Mouse (Mus musculus): ENCODE results near the gene St3gal5. TPM values are rescaled to one million over a fixed set of nuclear protein-coding genes. Genes with fewer than 3 reads are reported as not detected.
"Not testable (repeated sequence)": the region's sequence is repeated elsewhere in the genome, so short reads cannot be mapped to it uniquely, and the experiment has no call there.

Gene St3gal5
- total RNA-seq, 1 experiment from 2014 or later, result 38.3 TPM

DNA sequence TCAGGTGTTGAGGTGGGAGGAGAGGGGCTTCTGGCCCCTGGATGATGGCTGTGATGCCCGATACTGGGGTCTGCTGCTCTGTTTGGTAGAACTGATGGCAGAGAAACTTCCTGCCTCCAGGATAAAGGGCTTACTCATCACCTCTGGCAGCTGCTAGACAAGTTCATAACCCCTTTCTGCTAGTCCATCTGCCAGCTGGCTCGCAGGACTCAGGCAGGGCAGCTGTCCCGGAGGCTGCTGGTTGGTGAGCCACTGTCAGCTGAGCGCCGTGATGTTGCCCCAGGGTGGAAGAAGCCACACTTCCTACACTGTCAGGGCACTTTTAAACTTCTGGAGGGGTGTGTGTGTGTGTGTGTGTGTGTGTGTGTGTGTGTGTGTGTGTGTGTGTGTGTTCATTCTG, 56.6 kb downstream of the St3gal5 start:
- ATAC-seq (replicated peaks; ENCODE audit: insufficient number of reproducible peaks, low FRiP score, low TSS enrichment, poor library complexity, severe bottlenecking), result not testable (repeated sequence)

DNA sequence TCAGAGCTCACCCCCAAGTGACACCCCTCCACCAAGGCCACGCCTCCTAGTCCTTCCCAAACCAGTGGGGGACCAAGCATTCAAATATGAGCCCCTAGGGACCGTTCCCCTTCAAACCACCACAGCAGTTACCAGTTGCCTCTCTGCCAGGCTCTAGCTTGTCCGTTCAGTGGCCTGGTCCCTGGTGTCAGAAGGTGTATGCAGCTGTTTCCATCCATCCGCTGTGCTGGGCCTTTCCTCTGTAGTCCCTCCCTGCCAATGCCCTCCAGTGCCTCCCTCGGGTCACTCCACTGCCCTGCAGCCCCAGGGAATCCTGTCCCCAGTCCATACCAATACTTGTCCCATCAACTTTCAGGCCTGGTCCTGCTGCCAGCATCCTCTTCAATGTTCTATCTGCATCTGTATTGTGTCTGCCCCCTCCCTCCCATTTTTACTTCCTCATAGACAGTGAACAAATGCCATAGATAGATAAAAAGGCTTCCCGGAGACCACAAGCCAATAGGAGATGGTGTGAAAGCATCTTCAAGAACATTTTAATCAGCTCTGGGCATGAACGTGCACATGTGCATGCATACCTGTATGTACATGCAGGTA, 57.6 kb downstream of the St3gal5 start:
- no peak for ATAC-seq (replicated peaks; ENCODE audit: insufficient number of reproducible peaks, low FRiP score, low TSS enrichment, poor library complexity, severe bottlenecking)

DNA sequence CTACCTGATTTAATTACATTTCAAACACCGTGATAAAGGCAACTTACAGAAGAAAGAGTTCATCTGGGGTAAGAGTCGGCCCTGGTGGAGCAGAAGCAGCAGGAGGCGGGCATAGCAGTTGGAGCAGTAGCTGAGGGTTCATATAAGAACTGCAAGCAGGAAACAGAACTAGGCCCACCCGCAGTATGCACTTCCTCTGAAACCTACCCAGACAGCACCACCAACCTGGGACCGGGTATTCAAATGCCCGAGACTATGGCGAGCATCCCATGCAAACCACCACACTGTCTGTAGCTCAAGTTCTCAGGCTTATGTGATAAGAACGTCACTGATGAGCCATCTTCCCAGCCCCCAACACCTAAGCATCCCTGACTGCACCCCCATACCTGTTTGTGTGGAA, 58.3 kb downstream of the St3gal5 start:
- 0 out of 2 replicates have a peak, but pooled peaks have one; percentile 24 for ATAC-seq (replicated peaks; ENCODE audit: insufficient number of reproducible peaks, low FRiP score, low TSS enrichment, poor library complexity, severe bottlenecking)

DNA sequence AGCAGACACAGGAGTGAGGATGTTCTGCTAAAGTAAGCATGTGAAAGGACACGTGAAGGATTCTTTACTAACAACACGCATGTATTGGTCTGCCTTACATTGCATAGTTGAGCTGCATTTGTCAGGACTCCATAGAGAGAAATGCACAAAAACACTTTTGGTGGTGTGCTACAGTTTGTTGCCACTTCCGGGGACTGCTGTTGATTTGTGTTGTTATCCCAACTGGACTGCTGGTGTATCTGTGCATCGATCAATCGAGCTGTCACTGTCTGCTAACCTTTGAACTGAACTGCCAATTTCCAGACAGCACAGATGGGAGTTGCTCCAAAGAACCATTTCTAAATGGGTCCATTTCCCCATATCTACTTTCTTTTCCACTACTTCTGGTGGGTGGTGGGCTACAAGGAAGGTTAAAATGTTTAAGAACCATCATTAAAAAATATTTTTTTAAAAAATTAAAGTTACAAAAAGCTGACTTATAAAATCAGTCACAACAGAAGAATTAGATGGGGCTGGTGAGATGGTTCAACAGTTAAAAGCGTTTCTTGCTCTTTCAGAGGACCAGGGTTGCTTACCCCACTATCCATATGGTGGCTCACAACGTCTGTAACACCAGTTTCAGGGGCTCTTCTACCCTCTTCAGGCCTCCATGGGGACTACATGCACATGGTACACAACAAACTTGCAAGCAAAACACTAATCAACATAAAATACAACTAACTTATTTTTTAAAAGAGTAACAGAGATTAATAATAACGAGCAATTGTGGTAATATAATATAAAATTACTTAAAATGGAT, 61.8 kb downstream of the St3gal5 start:
- no peak for ATAC-seq (replicated peaks; ENCODE audit: insufficient number of reproducible peaks, low FRiP score, low TSS enrichment, poor library complexity, severe bottlenecking)

DNA sequence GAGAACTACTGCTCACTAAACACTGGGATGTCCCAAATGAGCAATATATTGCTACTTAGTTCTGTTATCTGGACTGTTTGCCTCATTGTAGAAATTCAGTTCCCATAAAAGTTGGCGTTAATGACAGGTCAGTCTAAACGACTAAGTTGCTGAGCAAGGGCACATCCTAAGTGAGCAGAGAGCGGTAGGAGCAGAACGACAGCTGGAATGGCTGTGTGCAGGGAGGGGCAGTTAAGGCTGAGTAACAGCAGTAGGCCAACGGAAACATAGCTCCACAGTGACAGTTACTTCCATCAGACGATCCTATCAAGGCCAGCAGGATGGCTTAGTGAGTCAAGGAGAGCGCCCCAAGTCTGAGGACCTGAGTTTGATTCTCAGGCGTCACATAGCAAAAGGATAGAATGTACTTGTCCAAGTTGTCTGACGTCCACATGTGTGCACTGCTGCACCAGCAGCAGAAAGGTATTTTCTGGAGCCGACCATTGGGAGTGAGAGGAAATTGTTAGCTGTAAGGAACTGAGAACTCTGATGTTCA, 62.5 kb downstream of the St3gal5 start:
- no peak for ATAC-seq (replicated peaks; ENCODE audit: insufficient number of reproducible peaks, low FRiP score, low TSS enrichment, poor library complexity, severe bottlenecking)

DNA sequence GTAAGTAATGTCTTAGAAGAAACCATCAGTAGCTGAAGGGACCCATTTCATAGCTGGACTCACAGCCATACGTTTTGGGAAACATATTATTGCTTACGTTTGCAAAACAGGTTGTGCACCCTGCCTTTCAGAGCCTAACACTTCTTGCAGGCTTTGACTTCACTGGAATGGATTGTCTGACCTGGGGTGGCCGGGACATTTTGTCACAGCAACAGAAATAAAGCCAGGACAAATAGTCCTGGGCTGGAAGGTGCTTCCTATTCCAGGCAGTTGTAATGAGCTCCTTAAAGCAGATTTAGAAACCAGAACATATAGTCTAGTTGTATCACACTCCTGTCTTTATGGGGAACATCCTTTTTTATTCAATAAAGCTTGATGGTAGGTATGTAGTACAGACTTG, 63.6 kb downstream of the St3gal5 start:
- no peak for ATAC-seq (replicated peaks; ENCODE audit: insufficient number of reproducible peaks, low FRiP score, low TSS enrichment, poor library complexity, severe bottlenecking)

DNA sequence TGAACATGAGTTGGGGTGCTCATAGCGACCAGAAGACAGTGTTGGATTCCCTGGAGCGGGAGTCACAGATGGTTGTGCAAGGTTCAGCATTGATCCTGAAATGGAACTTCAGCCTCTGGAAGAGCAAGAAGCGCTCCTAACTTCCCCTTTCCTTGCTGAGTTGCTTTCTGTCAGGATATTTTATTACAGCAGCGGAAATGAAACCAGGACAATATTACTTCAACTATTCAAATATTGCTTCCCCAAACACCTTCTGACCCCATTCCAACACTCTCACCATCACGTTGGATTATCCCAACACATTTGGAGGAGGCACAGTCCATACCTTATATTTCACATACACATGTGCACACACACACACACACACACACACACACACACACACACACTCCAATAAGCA, 64.4 kb downstream of the St3gal5 start:
- no peak for ATAC-seq (replicated peaks; ENCODE audit: insufficient number of reproducible peaks, low FRiP score, low TSS enrichment, poor library complexity, severe bottlenecking)

DNA sequence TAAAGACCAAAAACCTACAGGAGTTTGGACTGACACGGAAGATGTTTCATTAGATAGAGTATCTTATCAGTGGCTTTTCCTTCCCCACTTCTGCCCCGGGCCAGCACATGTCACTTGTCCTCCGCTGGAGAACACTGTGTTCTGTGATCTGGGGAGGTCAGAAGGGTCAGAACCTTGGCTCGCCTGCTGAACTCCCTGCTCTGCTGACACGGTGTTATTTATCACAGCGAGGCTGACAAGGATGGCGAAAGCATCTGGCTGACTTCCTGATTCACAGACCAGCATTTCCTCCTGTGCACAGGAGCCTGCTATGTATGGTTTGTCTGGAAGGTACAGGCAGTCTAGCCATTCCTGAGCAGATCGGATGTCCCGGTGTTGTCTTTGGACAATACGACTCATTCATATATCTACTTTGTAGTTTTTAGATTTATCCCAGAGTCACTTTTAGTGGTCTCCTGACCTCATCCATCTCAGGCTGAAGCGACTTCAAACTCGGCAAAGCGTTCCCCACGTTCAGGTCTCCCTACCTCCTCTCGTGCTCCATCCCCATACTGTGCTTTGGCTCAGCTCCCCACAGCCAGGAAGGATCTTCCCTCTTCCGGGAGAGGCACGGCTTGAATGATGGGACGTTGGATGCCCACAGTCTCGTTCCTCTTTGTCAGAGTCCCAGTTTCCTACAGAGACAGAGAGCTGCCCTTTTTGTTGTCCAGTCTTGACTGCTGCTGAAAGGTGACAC, 64.9 kb downstream of the St3gal5 start:
- ATAC-seq (replicated peaks; ENCODE audit: insufficient number of reproducible peaks, low FRiP score, low TSS enrichment, poor library complexity, severe bottlenecking), result peak; percentile 79

DNA sequence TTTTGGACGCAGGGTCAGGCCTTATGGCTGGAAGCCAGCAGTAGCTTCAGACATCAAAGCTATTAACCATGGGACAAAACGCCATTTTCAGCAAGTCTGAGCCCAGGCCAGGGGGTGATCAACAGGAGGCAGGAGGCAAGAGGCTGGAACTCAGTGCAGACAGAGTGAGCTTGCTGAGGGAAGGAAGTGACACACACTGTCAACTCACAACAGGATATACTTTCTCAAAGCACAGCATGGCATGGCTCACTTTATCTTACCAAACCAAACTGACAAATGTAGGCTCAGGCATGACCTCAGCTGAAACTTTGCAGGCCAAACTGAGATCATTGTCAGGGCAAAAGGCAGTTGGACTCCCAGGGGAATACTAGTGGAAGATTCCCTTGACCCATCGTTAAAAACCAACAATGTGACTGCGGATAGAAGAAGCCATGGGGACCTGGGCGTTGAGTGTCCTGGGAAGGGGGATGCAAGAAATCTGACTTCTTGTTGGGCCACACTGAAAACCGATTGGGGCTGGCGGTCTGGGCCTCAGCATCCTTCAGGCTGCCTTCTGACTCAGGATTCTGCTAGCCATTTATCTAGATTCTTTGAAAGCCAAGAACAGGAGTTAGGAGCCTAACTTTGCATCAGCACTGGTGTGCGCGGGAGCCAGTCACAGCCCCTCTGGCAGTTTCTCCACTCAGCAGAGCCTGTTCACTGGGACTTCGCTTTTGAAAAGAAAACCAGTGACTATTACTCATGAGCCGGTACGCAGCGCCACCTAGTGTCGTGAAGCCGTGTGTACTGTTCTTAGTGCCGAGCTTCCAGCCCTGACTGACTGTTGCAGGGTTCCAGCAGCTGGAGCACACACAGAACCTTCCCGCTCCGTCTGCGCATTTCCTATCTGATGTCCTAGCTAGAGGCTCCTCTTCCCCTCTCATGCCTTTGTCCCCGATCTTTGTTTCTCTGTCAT, 67.2 kb downstream of the St3gal5 start:
- peak; percentile 78 for ATAC-seq (replicated peaks; ENCODE audit: insufficient number of reproducible peaks, low FRiP score, low TSS enrichment, poor library complexity, severe bottlenecking)

DNA sequence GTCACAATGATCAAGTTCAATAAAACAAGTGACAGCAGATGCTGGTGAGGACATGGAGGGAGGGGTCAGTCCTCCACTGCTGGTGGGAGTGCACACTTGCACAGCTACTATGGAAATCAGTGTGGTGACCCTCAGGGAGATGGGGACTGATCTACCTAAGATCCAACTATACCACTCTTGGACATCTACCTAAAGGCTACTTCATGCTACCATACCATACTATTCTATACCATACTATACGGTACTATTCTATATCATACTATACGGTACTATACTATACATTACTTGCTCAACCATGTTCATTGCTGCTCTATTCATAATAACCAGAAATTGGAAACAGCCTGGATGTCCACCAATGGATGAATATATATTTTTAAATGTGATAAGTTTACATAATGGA, 68.5 kb downstream of the St3gal5 start:
- no peak for ATAC-seq (replicated peaks; ENCODE audit: insufficient number of reproducible peaks, low FRiP score, low TSS enrichment, poor library complexity, severe bottlenecking)

DNA sequence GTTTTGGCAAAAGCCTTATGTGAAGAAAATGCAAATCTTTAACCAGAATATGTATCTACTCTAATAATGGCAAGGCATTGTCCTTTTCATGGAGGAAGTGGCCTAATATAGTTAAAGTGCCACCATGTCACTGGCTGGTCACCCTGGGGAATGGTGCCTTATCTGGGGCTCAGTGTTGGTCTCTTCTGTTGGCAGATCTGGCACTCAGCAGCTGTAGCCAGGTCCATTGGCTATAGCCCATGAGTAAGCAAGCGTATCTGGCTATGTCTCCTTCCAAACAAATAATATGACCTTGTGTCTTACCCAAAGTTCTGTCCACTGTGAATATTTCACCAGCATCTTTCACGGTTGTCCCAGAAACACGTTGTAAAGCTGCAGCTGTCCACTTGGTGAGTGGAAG, 74.0 kb downstream of the St3gal5 start:
- no peak for ATAC-seq (replicated peaks; ENCODE audit: insufficient number of reproducible peaks, low FRiP score, low TSS enrichment, poor library complexity, severe bottlenecking)

DNA sequence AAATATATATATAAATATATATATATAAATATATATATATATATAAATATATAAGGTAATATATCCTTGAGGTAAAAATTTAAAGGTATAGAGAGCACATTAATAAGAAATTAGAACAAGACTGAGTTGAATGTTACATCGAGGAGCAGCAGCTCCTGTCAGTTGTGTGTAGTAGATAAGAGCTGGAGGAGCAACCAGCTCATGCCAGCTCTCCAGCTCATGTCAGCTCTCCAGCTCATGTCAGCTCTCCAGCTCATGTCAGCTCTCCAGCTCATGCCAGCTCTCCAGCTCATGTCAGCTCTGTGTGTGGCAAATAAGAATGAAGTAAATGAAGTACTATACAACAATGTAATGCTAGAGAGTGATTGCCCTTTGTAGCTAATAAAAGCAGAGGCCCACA, 76.0 kb downstream of the St3gal5 start:
- no peak for ATAC-seq (replicated peaks; ENCODE audit: insufficient number of reproducible peaks, low FRiP score, low TSS enrichment, poor library complexity, severe bottlenecking)

DNA sequence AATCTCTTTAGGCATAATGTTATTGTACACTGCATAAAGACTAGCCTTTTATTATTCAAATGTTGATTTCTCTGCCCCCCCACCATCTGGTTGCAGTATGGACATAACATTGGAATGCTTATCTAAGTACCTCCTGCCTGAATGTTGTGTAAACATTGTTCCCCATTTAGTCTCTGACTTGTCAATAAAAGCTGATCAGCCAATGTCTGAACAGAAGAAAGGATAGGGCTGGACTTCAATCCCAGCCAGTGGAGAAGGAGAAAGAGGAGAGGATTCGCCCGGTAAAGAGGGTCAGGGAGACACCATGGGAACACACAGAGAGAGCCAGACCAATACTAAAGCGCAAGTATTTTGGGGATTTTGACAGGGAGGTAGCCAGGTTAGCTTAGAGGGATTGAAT, 78.0 kb downstream of the St3gal5 start:
- no peak for ATAC-seq (replicated peaks; ENCODE audit: insufficient number of reproducible peaks, low FRiP score, low TSS enrichment, poor library complexity, severe bottlenecking)

DNA sequence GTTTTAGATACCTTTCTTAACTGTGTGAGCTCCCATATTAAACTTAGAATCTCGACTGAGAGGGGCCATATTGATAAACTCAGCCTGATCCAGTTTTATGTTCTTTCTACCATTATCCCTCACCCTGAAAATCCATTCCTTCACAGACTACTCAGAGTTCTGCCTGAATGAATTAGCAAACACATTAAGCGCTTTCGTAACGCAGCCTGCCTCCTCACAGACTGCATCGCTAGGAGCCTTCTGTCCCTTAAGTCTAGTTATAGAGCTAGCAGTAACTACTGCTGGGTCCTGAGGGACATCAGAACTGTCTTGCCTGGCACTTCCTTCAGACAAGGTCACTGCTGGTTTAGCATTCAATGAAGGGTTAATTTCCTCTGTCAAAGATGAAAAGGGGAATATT, 78.6 kb downstream of the St3gal5 start:
- ATAC-seq (replicated peaks; ENCODE audit: insufficient number of reproducible peaks, low FRiP score, low TSS enrichment, poor library complexity, severe bottlenecking), result no peak

DNA sequence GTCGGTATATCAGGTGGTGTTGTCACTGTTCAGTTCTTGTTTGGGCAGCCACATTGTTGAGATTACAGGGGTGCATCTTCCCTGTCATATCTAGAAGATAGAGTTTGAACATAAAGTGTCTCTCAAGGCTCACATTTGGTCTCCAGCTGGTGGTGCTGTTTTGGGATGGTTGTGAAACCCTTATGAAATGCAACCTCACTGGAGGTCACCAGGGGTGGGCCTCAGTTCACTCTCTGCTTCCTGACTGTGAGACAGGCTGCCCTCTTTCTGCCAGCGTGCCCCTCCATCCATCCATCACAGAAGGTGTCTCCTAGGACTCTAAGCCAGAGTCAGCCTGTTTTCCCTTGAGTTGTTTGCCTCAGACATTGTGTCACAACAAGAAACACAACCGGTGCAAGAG, 80.0 kb downstream of the St3gal5 start:
- ATAC-seq (replicated peaks; ENCODE audit: insufficient number of reproducible peaks, low FRiP score, low TSS enrichment, poor library complexity, severe bottlenecking), result no peak

DNA sequence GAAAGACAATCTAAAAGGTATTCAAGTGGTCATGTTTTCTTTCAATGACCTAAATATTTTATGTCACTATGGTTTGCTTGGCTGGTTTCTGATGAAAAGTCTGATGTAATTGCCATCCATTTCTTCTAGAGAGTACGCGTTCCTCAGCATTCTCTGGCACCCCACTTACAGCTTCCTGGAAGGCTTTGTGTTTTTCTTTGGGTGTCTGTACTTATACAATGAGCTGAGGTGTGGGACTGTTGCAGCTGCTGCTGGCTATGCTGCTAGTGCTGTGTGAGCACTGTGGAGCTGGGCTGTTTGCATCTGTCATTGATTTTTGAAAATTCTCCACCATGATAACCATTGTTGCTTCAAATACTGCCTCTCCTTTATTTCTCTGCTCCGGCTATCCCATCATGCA, 81.6 kb downstream of the St3gal5 start:
- no peak for ATAC-seq (replicated peaks; ENCODE audit: insufficient number of reproducible peaks, low FRiP score, low TSS enrichment, poor library complexity, severe bottlenecking)

DNA sequence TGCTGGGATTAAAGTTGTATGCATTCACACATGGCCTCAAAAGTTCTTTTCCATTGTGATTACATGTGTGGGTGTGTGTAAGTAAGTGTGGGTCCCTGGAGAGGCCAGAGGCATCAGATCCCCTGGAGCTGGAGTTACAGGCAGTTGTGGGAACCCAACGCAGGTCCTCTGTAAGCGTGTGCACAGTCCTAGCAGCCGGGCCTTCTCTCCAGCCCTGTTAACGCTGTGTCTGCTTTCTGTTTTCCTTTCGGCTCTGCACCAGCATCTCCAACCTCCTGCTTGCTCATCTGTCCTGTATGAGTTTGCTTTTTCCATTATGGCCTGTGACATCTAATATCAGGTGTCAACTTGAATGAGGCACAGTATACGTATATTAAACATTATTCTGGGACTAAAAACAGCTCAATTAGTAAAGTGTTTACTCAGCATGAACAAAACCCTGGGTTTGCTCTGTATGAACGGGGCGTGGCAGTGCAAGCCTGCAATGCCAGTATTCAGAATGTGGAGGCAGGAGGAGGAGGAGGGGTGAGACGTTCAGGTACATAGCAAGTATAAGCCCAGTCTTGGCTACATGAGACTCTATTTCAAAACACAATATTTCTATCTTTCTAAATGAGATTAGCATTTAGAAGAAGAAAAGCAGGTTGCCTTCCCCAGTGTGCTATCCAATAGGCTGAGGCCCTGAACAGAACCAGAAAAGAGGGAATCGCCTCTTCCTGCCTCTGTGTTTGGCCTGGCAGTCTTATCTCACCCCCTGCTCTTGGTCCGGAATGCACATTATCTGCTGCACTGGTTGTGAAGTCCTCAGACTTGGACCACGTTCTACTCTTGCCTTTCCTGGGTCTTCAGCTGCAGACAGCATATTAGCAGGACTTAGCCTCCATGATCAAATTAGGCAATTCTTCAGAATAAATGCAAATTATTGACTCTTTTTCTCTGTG, 82.4 kb downstream of the St3gal5 start:
- no peak for ATAC-seq (replicated peaks; ENCODE audit: insufficient number of reproducible peaks, low FRiP score, low TSS enrichment, poor library complexity, severe bottlenecking)

DNA sequence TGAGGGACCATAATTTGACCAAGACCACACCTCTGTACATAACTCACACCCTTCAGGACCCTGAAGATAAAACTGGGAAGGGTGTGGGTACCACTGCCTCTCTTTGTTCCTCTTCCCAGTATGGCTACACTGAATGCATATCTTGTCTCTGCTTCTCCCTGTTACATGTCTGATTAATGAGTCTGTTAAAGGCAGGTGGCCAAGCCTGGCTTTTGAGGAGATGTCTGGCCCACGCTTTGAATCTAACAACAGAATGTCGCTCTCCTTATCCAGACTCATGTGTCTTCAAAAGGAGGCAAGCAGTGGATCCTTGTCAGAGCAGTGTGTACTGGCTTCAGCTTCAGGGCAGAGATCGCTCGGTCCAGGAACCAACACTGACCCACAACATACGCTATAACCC, 87.2 kb downstream of the St3gal5 start:
- no peak for ATAC-seq (replicated peaks; ENCODE audit: insufficient number of reproducible peaks, low FRiP score, low TSS enrichment, poor library complexity, severe bottlenecking)

All from monocyte, adult 5-6 weeks (primary cell).